Mouse (Mus musculus): ENCODE measurements around the gene D3Ertd254e. TPM values are rescaled to one million over a fixed set of nuclear protein-coding genes. Genes with fewer than 3 reads are reported as not detected.
"Not testable (repeated sequence)": the region's sequence is repeated elsewhere in the genome, so short reads cannot be mapped to it uniquely, and the experiment has no call there.

Gene D3Ertd254e
- 10 to 100 TPM; 17.9 to 18.0 TPM for total RNA-seq (2021)
- long read RNA-seq, experiment 1, full-length matches to known transcripts: 1 of 3 reads
- long read RNA-seq, experiment 1, partial matches to known transcripts: 0 of 3 reads
- long read RNA-seq, experiment 1, other reads (novel, unspliced or antisense): 2 of 3 reads
- long read RNA-seq, experiment 2, full-length matches to known transcripts: 4 of 4 reads
- long read RNA-seq, experiment 2, partial matches to known transcripts: 0 of 4 reads
- long read RNA-seq, experiment 2, other reads (novel, unspliced or antisense): 0 of 4 reads

DNA sequence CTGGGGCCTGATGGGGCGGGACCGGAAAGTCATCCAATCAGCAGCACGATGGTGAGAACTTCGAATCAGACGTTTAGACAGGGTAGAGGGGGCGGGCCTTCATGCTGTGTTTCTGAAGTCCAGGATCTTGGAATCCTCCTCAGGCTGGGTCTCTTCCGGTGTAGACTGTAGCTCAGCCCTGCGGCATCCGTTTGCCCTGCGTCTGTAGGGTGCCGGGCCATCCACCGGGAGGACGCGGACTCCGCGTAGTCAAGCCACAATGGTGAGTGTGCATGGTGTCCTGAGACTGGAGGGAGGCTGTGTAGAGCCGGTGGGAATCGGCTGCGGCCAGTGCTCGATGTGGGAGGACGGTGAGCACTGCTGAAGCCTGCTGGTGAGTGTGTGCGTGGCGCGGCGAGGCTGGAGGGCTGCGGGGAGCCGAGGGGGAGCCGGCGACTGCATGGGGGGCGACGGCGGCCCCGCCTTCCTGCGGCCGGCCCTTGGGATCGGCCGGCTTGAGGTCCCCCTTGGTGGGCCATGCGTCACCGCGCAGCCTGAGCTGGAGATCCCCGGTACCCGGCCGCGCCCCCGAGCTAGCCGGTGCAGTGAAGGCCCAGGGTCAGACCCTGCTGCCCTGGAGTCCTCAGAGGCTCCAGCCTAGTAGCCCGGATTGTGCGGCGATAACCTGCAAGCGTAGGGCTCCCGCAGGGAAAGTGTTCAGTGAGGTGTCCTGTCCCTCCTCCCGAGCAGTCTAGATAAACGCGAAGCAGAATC lies at the start of gene D3Ertd254e:
TSS of gene D3Ertd254e (plus strand) at position 84 of the 753 bp plus-strand sequence.
- DNase-seq (ENCODE audit: low spot score in 2 of 2): peak; percentile 92 to 97
- intact Hi-C loops (cut with DNase I): no loop called here

DNA sequence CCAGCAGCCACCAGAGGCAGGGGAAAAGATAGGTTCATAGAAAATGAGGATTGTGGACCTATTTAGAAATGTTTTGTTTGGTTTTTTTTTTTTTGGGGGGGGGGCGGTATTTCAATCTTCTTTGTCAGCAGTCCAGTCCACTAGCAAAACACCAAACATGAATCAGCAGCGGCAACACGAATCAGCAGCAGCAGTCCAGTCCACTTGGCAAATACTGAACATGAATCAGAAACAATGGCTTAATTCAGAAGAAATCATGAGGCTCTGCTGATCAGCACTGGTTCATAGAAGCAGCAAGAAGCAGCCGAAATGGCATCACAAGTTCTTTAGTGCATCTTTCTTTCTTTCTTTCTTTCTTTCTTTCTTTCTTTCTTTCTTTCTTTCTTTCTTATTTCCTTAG lies 34.7 kb upstream of the D3Ertd254e start:
- no peak for DNase-seq (ENCODE audit: low spot score in 2 of 2)
- intact Hi-C loops (cut with DNase I): no loop called here

DNA sequence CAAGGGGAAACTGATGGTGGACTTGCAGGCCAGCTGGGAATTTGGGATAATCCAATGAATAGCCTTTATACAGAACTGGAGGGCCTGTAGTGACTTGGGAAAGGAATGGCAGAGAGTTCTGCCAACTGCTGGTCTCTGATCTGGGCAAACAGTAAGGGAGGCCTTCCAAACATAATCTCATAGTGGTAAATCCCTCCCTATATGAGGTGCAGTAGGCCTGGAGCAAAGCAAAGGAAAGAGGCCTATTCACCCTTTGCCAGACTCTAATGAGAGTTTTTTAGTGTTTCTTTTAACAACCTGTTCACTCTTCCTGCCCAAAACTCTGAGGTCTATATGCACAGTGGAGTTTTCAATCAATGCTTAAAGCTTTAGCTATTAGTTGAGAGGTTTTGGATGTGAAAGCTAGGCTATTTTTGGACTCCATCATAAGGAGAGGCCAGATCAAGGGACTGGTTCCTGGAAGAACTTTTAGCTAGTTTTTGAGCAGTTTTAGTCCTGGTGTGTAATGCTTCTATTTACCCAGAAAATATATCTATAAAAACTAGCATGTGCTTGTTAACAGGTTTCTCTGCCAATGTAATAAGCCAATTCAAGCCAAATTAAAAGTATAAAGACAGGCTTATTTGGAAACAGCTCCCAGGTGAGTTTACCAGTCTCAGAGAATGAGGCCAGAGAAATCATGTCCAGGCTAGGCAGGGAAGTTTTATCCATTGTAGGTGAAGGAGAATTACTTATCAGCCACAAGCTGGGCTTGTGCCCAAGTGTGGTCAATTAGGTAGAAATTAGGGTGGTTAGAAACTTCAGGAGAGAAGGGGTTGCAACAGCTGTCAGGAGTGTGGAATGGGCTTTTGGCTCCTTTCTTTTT lies 30.9 kb upstream of the D3Ertd254e start:
- no peak for DNase-seq (ENCODE audit: low spot score in 2 of 2)
- intact Hi-C loops (cut with DNase I): no loop called here

DNA sequence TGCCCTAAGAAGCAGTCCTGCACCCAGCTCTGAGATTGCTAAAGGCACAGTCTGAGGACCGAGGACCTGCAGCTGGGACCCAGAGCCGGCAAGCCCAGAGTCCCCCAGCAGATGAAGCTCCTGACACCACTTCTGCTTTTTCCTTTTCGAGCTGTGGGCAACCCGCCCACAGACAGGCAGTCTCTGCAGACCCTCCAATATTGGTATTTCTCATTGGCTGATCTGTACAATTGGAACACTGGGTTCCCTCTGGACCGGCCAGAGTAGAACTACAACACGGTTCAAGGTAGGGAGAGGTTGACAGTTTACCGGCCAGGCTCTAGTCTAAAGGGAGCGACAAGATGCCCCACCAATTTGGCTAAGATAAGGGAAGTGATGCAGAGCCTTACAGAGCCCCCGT lies 24.6 kb upstream of the D3Ertd254e start:
- intact Hi-C loops (cut with DNase I); DNase-seq (ENCODE audit: low spot score in 2 of 2): not testable (repeated sequence)

DNA sequence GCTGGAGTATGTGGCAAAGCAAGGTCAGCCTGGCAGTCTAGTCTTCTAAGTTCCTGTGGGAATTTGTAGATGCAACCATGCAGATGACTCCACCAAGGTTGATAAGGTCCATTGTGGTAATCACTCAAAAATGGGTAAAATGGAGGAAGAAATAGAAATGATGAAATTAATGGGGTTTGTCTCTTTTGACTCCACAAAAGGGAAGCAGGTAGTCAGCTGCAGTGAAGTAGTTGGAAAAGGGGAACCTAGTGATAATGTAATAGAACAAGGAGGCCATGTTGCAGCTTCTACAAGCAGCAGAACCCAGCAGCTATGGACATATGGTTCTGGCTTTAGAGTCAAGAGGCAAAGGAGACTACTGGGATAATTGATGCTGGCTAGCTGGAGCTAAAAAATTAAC lies 14.7 kb upstream of the D3Ertd254e start:
- intact Hi-C loops (cut with DNase I): no loop called here
- DNase-seq (ENCODE audit: low spot score in 2 of 2): no peak

DNA sequence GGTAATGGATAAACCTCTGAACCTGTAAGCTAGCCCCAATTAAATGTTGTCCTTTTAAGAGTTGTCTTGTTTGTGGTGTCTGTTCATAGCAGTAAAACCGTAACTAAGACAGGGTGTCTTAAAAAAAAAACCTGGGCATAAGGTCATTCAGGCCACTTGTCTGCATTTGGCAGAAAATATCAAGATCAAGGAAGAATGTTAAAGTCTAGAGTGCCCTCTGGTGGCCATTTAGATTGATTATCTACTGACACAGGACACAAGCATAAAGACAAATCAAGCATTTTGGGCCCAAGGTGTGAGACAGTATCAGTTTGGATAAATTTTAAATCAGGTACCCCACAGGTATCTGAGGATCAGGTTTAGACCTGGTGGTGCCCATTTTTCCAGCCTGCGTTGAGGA lies 13.3 kb upstream of the D3Ertd254e start:
- peak in 1 of 2 experiments; percentile 18 for DNase-seq (ENCODE audit: low spot score in 2 of 2)
- intact Hi-C loops (cut with DNase I): no loop called here

DNA sequence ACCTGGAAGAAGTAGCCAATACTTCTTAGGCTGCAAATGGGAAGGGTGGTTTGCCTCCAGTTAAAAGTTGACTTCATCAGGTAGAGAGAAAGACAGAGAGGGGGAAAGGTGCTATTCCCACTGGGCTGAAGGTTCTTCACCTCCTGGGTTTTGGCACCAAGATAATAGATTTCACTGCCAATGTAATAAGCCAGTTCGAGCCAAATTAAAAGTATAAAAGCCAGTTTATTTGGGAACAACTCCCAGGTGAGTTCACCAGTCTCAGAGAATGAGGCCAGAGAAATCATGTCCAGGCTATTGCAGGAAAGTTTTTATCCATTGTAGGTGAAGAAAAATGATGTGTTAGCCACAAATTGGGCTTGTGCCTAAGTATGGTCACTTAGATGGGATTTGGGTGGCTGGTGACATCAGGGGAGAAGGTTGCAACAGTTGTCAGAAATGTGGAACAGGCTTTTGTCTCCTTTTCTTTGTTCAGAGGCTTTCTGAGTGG lies 12.6 kb upstream of the D3Ertd254e start:
- intact Hi-C loops (cut with DNase I): no loop called here
- DNase-seq (ENCODE audit: low spot score in 2 of 2): no peak

DNA sequence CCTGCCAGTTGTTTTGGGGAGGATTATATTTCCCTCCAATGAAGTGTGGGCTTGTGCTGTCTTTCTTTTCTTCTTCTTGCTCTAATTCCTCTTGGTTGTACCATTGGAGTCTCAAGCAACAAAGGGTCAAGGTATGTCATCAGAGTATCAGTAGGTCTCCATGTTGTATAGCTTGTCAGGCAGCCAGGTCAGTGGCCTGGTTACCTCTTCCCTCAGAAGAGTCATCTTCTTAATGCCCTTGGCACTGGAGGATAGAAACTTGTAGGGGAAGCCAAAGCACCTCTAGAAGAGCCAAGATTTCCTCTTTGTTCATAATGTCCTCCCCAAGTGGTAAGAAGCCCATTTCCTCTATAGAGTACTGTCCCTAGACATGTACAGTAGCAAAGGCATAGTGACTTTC lies 11.8 kb upstream of the D3Ertd254e start:
- intact Hi-C loops (cut with DNase I): no loop called here
- DNase-seq (ENCODE audit: low spot score in 2 of 2): no peak

DNA sequence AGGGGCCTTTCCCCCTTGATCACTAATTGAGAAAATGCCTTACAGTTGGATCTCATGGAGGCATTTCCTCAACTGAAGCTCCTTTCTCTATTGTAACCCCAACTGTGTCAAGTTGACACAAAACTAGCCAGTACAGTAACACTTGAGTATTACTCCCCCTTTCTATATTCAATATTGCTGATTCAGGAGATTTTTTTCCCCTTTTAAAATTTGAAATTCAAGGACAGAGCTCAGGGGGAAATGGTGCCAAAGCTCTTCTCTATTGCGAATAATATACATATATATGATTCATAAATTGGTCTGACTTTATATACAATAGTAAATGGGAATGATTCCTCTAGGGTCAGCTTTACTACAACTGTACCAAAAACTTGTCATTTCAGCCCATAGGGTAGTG lies 282 bp upstream of the D3Ertd254e start:
- intact Hi-C loops (cut with DNase I): no loop called here
- no peak for DNase-seq (ENCODE audit: low spot score in 2 of 2)

DNA sequence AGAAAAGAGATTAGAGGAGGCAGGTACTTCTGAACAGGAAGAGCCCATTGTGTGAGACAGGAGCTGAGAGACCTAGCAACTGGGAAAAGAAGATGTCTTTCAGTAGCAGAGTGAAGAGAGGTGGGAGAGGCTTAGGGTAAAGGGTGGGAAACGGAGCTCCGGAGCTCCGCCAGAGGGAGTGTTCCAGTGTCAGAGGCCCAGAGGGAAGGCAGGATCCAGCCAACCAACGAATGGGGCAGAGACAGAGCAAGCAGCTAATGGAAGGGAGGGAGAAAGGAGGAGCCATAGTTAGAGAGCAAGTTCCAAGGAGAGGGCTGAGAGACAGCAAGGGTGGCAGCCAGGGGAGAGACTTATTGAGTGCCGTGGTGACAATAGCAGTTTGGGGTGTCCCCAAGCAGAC lies 4.5 kb downstream of the D3Ertd254e start:
- no peak for DNase-seq (ENCODE audit: low spot score in 2 of 2)
- intact Hi-C loops (cut with DNase I): no loop called here

DNA sequence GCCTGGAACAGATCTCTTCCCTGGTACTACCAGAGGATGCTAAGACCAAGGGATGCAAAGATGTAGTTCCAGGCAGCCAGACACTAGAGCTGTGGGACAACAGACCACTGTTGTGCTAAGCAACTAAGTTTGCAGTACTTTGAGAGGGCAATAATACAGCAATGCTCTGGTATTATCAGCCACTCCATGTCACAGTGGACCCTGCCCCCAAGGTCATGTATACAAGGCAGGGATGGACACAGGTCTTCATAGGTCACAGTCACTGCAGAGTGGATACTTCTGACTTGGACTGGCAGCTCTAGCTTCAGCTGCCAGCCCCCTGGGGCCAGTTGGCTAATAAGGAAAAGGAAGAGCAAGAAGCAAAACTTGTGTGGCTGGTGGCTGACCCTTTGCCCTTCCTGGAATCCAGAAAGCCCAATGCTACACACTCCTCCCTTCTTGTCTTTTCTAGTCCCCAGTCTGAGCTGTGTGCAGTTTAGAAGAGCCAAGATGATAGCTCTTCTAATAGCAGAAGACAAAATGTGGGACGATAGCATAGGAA lies 19.9 kb downstream of the D3Ertd254e start:
- DNase-seq (ENCODE audit: low spot score in 2 of 2): no peak
- intact Hi-C loops (cut with DNase I): no loop called here

DNA sequence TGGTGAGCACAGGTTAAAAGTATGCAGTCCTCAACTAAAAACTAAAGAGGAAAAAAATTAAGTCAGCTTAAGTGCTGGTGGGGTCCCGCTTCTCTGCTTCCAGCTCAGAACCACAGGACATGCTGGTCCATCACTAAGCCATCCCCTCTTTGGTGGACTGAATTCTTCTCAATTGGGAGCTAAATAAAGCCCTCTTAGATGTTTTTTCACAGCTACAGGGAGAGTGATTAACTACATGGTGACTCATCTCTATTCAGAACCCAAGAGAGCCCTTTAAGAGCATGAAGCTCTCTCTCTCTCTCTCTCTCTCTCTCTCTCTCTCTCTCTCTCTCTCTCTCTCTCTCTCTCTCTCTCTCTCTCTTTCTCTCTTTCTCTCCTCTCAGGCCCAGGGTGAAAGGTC lies 20.5 kb downstream of the D3Ertd254e start:
- no peak for DNase-seq (ENCODE audit: low spot score in 2 of 2)
- intact Hi-C loops (cut with DNase I): no loop called here

DNA sequence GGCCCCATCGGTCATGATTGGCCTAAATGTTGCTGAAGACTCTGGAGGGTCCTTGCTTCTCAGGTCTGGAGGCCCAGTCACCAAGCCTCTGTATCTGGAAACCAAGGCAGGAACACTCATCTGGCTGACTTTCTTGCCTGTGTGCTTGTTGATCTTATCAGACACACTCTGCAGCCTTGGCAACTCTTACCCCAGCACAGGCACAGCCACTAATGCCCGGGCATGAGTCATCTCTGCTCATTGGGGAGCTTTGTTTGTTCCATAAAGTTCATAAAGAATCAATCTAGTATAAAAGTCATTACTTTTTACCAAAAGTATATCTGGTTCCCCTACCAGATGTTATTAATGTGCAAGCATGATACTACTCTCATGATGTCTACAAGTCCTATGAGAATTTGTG lies 22.9 kb downstream of the D3Ertd254e start:
- intact Hi-C loops (cut with DNase I): no loop called here
- DNase-seq (ENCODE audit: low spot score in 2 of 2): no peak

DNA sequence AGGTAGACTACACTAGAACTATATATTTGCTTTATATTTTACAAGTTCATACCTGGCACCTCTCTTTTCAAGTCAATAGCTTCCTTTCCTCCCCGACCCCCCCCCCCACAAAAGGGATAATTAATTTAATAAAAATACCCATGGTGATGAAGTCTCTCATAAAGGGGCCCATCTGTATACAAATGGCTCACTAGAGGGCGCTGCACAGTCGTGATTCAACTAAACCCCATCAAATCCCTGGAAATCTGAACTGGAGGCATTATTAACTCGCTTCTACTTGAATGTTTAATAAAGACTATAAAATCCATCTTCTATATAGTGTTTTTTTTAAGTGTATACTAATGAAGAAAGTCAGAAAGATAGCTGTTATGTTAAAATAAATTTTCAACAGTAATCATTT lies 30.7 kb downstream of the D3Ertd254e start:
- DNase-seq (ENCODE audit: low spot score in 2 of 2): peak; percentile 55 to 79
- intact Hi-C loops (cut with DNase I): loop anchor here (2.0 kb wide), 1 partner anchor 315 kb away; no protein-coding TSS in a partner anchor

DNA sequence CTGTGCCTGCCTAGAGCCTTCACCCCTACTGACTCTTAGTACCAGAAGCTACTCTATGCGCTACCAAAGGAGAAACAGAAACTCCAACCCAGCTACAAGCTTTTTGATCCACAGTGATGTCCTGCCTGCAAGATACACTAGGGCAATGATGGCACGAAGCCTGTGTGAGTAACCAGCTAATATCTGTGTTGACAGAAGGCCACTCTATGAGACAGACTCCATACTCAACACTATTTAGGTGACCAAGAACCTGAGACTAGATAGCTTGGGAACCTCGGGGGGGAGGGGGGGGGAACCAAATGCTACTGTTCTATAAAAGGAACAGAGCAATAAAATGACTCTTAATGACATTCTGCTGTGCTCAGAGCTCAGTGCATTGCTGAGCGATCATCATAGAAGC lies 35.7 kb downstream of the D3Ertd254e start:
- intact Hi-C loops (cut with DNase I): no loop called here
- no peak for DNase-seq (ENCODE audit: low spot score in 2 of 2)

DNA sequence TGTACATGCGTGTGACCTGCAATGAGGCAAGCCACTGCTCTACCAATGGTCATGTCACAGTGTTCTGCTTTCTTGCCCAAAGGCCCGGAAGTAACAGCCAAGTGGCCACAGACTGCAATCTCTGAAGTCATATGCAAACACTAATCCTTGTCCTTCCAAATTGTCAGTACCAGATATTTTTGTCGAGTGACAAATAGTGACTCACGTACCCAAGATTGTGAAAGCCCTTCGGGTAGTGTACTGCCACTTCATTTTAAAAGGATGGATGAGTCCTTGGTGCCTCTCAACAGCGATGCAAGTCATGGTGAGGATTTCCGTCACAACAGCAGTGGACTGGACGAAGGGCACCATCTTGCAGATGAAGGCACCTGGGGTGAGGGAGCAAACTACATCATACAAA lies 38.4 kb downstream of the D3Ertd254e start:
- DNase-seq (ENCODE audit: low spot score in 2 of 2): no peak
- intact Hi-C loops (cut with DNase I): no loop called here

DNA sequence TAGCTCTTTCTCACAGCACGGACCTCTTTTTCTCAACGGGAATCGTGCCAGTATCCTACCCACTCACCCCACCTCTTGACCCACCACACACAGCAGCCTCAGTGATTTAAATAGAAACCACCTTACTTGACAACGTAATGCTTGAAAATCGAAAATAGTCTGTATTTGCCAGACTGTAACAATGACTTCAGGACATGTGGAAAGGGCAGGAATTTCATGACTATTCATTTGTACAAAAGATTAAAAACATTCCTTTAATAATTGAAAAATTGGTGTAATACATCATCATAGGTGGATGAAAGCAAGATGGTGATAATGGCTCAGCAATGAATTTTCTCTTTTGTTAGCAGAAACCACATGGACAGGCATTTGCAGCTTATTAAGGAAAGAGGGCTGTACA lies 50.3 kb downstream of the D3Ertd254e start:
- intact Hi-C loops (cut with DNase I): no loop called here
- no peak for DNase-seq (ENCODE audit: low spot score in 2 of 2)

DNA sequence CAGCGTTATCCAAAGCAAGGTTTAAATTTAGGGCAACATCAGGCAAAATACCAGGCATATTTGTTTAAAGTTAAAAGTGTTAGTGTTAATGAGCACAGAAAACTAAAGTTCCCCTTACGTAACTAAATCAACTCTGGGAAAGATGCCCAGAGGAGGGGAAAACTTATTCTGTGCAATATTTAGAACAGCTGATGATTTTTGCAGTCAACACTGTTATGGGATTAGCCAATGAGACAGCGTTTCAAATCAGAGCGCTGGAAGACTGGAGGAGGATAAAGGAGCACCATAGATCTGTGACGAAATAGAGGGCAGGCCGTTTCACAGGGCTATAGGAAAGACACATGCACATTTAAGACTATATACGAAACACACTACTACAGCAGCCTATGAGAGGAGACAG lies 52.1 kb downstream of the D3Ertd254e start:
- intact Hi-C loops (cut with DNase I): no loop called here
- peak; percentile 53 to 74 for DNase-seq (ENCODE audit: low spot score in 2 of 2)

DNA sequence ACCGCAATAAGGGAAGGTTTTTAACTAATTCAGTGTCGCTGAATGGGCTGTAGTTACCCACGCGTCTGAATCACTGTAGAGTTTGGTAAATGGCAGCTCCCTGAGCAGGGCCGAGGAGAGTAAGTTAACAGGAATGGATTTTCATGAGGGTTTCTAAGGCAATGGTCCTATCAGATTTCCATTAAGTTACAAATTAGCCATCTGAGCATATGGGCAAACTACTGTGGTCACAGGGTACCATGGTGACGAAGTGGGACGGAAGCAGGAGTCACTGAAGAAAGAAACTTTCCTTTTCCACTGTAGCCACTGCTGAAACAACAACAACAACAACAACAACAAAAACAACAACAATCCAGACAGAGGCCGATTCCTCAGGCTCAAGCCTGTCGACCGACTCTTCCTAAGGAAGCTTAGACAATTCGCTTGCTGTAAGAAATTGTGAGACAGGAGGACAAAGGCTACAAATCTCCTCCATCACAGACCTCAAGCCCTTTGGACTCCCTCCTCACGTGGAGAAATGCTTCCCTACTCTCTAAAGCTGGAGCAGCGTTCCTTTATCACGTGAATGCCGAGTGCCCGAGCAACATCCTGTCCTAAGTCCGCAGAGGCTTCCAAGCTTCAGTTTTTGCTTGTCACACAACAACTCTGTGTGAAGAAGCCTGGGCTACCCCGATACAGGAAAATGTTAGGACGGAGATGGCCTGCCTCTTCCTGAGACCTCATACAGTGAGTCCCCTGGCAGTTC lies 56.9 kb downstream of the D3Ertd254e start:
- no peak for DNase-seq (ENCODE audit: low spot score in 2 of 2)
- intact Hi-C loops (cut with DNase I): loop anchor here (2.0 kb wide), 1 partner anchor 235 kb away; no protein-coding TSS in a partner anchor

Measured in left cerebral cortex, postnatal 14 days (tissue).